Mouse (Mus musculus) C2C12 (cell line): ENCODE results near the gene Otud7a. TPM values are rescaled to one million over a fixed set of nuclear protein-coding genes. Genes with fewer than 3 reads are reported as not detected.

Experiments used
- H3K27me3 ChIP-seq: one replicate; pipeline ENCODE4 v1.6.1; 2011; ENCODE audit not compliant: control insufficient read depth, insufficient read depth, insufficient read length
- H3K36me3 ChIP-seq: one replicate; pipeline ENCODE4 v1.6.1; 2011; ENCODE audit not compliant: control insufficient read depth, insufficient read depth
- H3K4me3 ChIP-seq: one replicate; pipeline ENCODE4 v1.5.1; 2011; ENCODE audit warnings: mild to moderate bottlenecking, control low read depth; ENCODE audit not compliant: poor library complexity, insufficient read depth, severe bottlenecking
- H3K79me2 ChIP-seq: one replicate; pipeline ENCODE4 v1.6.1; 2011; ENCODE audit not compliant: control insufficient read depth, insufficient read depth
- H3K79me3 ChIP-seq: one replicate; pipeline ENCODE4 v1.6.1; 2011; ENCODE audit warnings: low read depth, control low read depth
- H3ac ChIP-seq: one replicate; pipeline ENCODE3; 2011; ENCODE audit warnings: low read depth; ENCODE audit not compliant: control insufficient read depth, insufficient read length
- CEBPB ChIP-seq: IDR thresholded peaks from one replicate; pipeline ENCODE4 v1.6.1; 2011; ENCODE audit warnings: low read depth, mild to moderate bottlenecking, control low read depth, moderate library complexity
- CTCF ChIP-seq: IDR thresholded peaks from one replicate; pipeline ENCODE4 v1.5.1; 2011; ENCODE audit not compliant: control insufficient read depth, insufficient read depth, insufficient read length
- FOSL1 ChIP-seq: IDR thresholded peaks from one replicate; pipeline ENCODE4 v1.8.0; 2011; ENCODE audit warnings: mild to moderate bottlenecking, low read length; ENCODE audit not compliant: poor library complexity, insufficient read depth, severe bottlenecking
- MAX ChIP-seq: IDR thresholded peaks from one replicate; pipeline ENCODE4 v1.6.1; 2011; ENCODE audit warnings: mild to moderate bottlenecking, control low read depth
- MYOD1 ChIP-seq: IDR thresholded peaks from one replicate; pipeline ENCODE4 v1.6.1; 2011; ENCODE audit warnings: low read depth; ENCODE audit not compliant: control insufficient read depth, insufficient read length
- MYOG ChIP-seq: IDR thresholded peaks from one replicate; pipeline ENCODE4 v1.6.1; 2011; ENCODE audit not compliant: control insufficient read depth, insufficient read length; ENCODE audit errors: extremely low read depth
- USF1 ChIP-seq: IDR thresholded peaks from one replicate; pipeline ENCODE4 v1.6.1; 2011; ENCODE audit warnings: low read depth, mild to moderate bottlenecking, control low read depth, moderate library complexity
- polyA plus RNA-seq: library from polyadenylated mRNA; unstranded; fragments of >200 nt; fragmentation: generic; extraction: Trizol; gene quantifications from one replicate; pipeline ENCODE4 v1.2.1, GENCODE M21; 2012; ENCODE audit warnings: missing spikeins

Otud7a gene
- polyA plus RNA-seq, 1 experiment, result 0.11 TPM

DNA sequence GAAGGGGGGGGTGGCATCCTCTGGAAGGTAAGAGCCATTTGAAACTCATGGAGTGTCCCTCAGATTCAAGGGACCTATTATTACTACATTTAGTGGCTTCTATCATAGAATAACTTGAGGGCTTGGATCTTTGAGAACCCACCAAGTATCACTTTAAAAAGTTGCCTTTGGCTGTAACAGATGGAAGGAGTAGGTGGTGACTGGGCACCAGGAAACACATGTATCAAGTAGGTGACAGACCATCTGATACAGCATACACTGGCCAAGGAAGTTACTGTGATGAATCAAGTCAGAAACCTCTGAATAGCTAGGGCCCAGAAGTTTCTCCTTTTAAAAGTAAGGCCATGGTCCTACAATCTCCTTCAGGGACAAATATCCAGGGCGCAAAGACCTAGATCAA lies 298.6 kb downstream of the Otud7a start:
- Histone ChIP-seq H3K79me3 (no peaks in the 10 kb centered on the region), H3K4me3 (no peak overlapping the region), H3ac (no peak overlapping the region), H3K79me2 (no peaks in the 10 kb centered on the region), H3K36me3 (no peaks in the 10 kb centered on the region), H3K27me3 (peaks cover 2% of the 10 kb centered on the region)
- TF ChIP-seq USF1 (no peak), FOSL1 (no peak), CTCF (no peak), MYOG (no peak), MYOD1 (no peak), CEBPB (no peak), MAX (no peak)

DNA sequence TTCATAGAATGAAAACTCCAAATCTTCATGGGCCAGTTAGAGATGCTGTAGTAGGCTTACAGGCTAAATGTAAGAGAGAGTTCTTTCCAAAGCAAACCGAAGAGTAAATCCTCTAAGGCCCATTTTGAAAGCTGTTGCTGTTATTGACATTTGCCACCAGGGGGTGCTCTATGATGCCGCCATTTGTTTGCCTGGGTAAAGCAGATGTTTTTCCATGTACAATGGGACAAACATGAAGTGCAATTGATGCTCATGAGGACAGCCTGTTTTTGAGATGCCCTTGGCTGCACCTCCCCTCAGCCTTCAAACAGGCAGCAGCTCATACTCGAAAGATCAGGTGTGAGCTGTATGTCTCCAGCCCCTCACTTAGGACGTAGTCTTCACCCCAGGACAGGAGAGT lies 307.5 kb downstream of the Otud7a start:
- no peaks in the 10 kb centered on the region for H3K79me2 ChIP-seq
- no peak overlapping the region for H3ac ChIP-seq
- H3K27me3 ChIP-seq, result peaks cover 4% of the 10 kb centered on the region
- H3K36me3 ChIP-seq, result no peaks in the 10 kb centered on the region
- no peak overlapping the region for H3K4me3 ChIP-seq
- H3K79me3 ChIP-seq, result no peaks in the 10 kb centered on the region
- no peak for TF ChIP-seq MYOG
- TF ChIP-seq CTCF, result peak; percentile 29

GRCm38 (mm10) chr7:63753274-63753751 lies 308.8 kb downstream of the Otud7a start:
- Histone ChIP-seq H3K4me3 (no peak overlapping the region), H3ac (no peak overlapping the region), H3K79me3 (no peaks in the 10 kb centered on the region), H3K79me2 (no peaks in the 10 kb centered on the region), H3K36me3 (no peaks in the 10 kb centered on the region), H3K27me3 (peaks cover 10% of the 10 kb centered on the region)
- TF ChIP-seq MYOD1, result peak; percentile 59
- TF ChIP-seq MYOG, result no peak

- Histone ChIP-seq H3K79me2 (no peaks in the 10 kb centered on the region), H3K27me3 (peaks cover 25% of the 10 kb centered on the region), H3K79me3 (no peaks in the 10 kb centered on the region), H3K36me3 (no peaks in the 10 kb centered on the region), H3ac (peak overlapping the region; percentile 71), H3K4me3 (peak overlapping the region; percentile 30)
- TF ChIP-seq MYOG (no peak), USF1 (no peak), MYOD1 (no peak), CEBPB (no peak), CTCF (no peak), FOSL1 (no peak), MAX (no peak)
Measured at GRCm38 (mm10) chr7:63754573-63755475, 310.3 kb downstream of the Otud7a start.

GRCm38 (mm10) chr7:63755476-63755948 lies 311.0 kb downstream of the Otud7a start:
- Histone ChIP-seq H3K4me3 (peak overlapping the region; percentile 30), H3K36me3 (no peaks in the 10 kb centered on the region), H3K79me3 (no peaks in the 10 kb centered on the region), H3K79me2 (no peaks in the 10 kb centered on the region), H3ac (peak overlapping the region; percentile 21), H3K27me3 (peaks cover 28% of the 10 kb centered on the region)
- TF ChIP-seq CTCF, result peak; percentile 75
- no peak for TF ChIP-seq USF1
- peak; percentile 32 for TF ChIP-seq MAX

GRCm38 (mm10) chr7:63757136-63757677 lies 312.7 kb downstream of the Otud7a start:
- H3K27me3 ChIP-seq, result peaks cover 28% of the 10 kb centered on the region
- no peak overlapping the region for H3ac ChIP-seq
- no peaks in the 10 kb centered on the region for H3K79me2 ChIP-seq
- H3K4me3 ChIP-seq, result no peak overlapping the region
- no peaks in the 10 kb centered on the region for H3K36me3 ChIP-seq
- no peaks in the 10 kb centered on the region for H3K79me3 ChIP-seq
- TF ChIP-seq MAX (no peak), MYOG (no peak), FOSL1 (no peak), USF1 (no peak), CEBPB (no peak), CTCF (no peak), MYOD1 (no peak)
